Mouse (Mus musculus): ENCODE data around the gene E2f2. TPM values are rescaled to one million over a fixed set of nuclear protein-coding genes. Genes with fewer than 3 reads are reported as not detected.

E2f2 gene
- total and polyA plus RNA-seq, 2 experiments from 2014 or later, result 2.4 to 6.4 TPM

- DNase-seq (ENCODE audit: low spot score), result no peak
- TF ChIP-seq CTCF (IDR thresholded peaks at IDR 0.05; ENCODE audit: low read depth), result no peak
- TF ChIP-seq EP300 (IDR thresholded peaks at IDR 0.05; ENCODE audit: low read depth), result no peak
- no peak overlapping the region for H3K27ac ChIP-seq (ENCODE audit: low read depth)
Observed at GRCm38 (mm10) chr4:136228640-136229039, 56.4 kb downstream of the E2f2 start.

GRCm38 (mm10) chr4:136238669-136239068 is 66.5 kb downstream of the E2f2 start:
- Histone ChIP-seq H3K4me2 (ENCODE audit: low read depth, low read length) (no peak overlapping the region), H3K9me3 (replicated peaks; ENCODE audit: control insufficient read depth, low read length) (no peaks in the 10 kb centered on the region), H3K27me3 (ENCODE audit: control insufficient read depth, insufficient read depth, low read length) (peaks cover 13% of the 10 kb centered on the region), H3K9ac (replicated peaks; ENCODE audit: low read depth, low read length) (no peak overlapping the region), H3K4me1 (ENCODE audit: control insufficient read depth, insufficient read depth) (no peaks in the 10 kb centered on the region), H3K27ac (ENCODE audit: low read depth) (no peak overlapping the region), H3K4me3 (ENCODE audit: low read depth, low read length) (no peak overlapping the region), H3K36me3 (replicated peaks; ENCODE audit: control insufficient read depth, insufficient read depth, low read length) (no peaks in the 10 kb centered on the region)
- TF ChIP-seq CTCF (IDR thresholded peaks at IDR 0.05; ENCODE audit: low read depth) (no peak), EP300 (IDR thresholded peaks at IDR 0.05; ENCODE audit: low read depth) (no peak)
- ATAC-seq (ENCODE audit: insufficient read depth, low read depth) (no peak), DNase-seq (ENCODE audit: low spot score) (no peak)
- WGBS, result 35% methylated on average over 13 of the region's 13 CpGs

More at GRCm38 (mm10) chr4:136228640-136229039, 56.4 kb downstream of the E2f2 start:
- no peaks in the 10 kb centered on the region for H3K36me3 ChIP-seq (replicated peaks; ENCODE audit: control insufficient read depth, insufficient read depth, low read length)
- no peaks in the 10 kb centered on the region for H3K4me1 ChIP-seq (ENCODE audit: control insufficient read depth, insufficient read depth)
- no peaks in the 10 kb centered on the region for H3K27me3 ChIP-seq (ENCODE audit: control insufficient read depth, insufficient read depth, low read length)
- 71% methylated on average over 5 of the region's 5 CpGs for WGBS
- no peak for ATAC-seq (ENCODE audit: insufficient read depth, low read depth)
- no peak overlapping the region for H3K4me3 ChIP-seq (ENCODE audit: low read depth, low read length)
- H3K9me3 ChIP-seq (replicated peaks; ENCODE audit: control insufficient read depth, low read length), result no peaks in the 10 kb centered on the region
- no peak overlapping the region for H3K9ac ChIP-seq (replicated peaks; ENCODE audit: low read depth, low read length)
- no peak overlapping the region for H3K4me2 ChIP-seq (ENCODE audit: low read depth, low read length)

GRCm38 (mm10) chr4:136239111-136239510 is 66.9 kb downstream of the E2f2 start:
- Histone ChIP-seq H3K4me1 (ENCODE audit: control insufficient read depth, insufficient read depth) (no peaks in the 10 kb centered on the region), H3K27ac (ENCODE audit: low read depth) (no peak overlapping the region), H3K4me3 (ENCODE audit: low read depth, low read length) (no peak overlapping the region), H3K9me3 (replicated peaks; ENCODE audit: control insufficient read depth, low read length) (no peaks in the 10 kb centered on the region), H3K9ac (replicated peaks; ENCODE audit: low read depth, low read length) (no peak overlapping the region), H3K36me3 (replicated peaks; ENCODE audit: control insufficient read depth, insufficient read depth, low read length) (no peaks in the 10 kb centered on the region), H3K4me2 (ENCODE audit: low read depth, low read length) (no peak overlapping the region), H3K27me3 (ENCODE audit: control insufficient read depth, insufficient read depth, low read length) (peaks cover 13% of the 10 kb centered on the region)
- WGBS, result 75% methylated on average over 9 of the region's 9 CpGs
- no peak for DNase-seq (ENCODE audit: low spot score)
- TF ChIP-seq CTCF (IDR thresholded peaks at IDR 0.05; ENCODE audit: low read depth), result no peak
- TF ChIP-seq EP300 (IDR thresholded peaks at IDR 0.05; ENCODE audit: low read depth), result no peak
- ATAC-seq (ENCODE audit: insufficient read depth, low read depth), result no peak

GRCm38 (mm10) chr4:136239622-136240021 is 67.4 kb downstream of the E2f2 start:
- Histone ChIP-seq H3K36me3 (replicated peaks; ENCODE audit: control insufficient read depth, insufficient read depth, low read length) (no peaks in the 10 kb centered on the region), H3K4me3 (ENCODE audit: low read depth, low read length) (no peak overlapping the region), H3K27me3 (ENCODE audit: control insufficient read depth, insufficient read depth, low read length) (peaks cover 13% of the 10 kb centered on the region), H3K27ac (ENCODE audit: low read depth) (no peak overlapping the region), H3K9ac (replicated peaks; ENCODE audit: low read depth, low read length) (no peak overlapping the region), H3K4me1 (ENCODE audit: control insufficient read depth, insufficient read depth) (no peaks in the 10 kb centered on the region), H3K4me2 (ENCODE audit: low read depth, low read length) (no peak overlapping the region), H3K9me3 (replicated peaks; ENCODE audit: control insufficient read depth, low read length) (no peaks in the 10 kb centered on the region)
- DNase-seq (ENCODE audit: low spot score) (peak; percentile 60), ATAC-seq (ENCODE audit: insufficient read depth, low read depth) (peak; percentile 67)
- TF ChIP-seq EP300 (IDR thresholded peaks at IDR 0.05; ENCODE audit: low read depth) (no peak), CTCF (IDR thresholded peaks at IDR 0.05; ENCODE audit: low read depth) (peak; percentile 80)
- 17% methylated on average over 8 of the region's 8 CpGs for WGBS

GRCm38 (mm10) chr4:136240123-136240522 is 67.9 kb downstream of the E2f2 start:
- H3K4me1 ChIP-seq (ENCODE audit: control insufficient read depth, insufficient read depth), result no peaks in the 10 kb centered on the region
- ATAC-seq (ENCODE audit: insufficient read depth, low read depth), result no peak
- H3K4me3 ChIP-seq (ENCODE audit: low read depth, low read length), result no peak overlapping the region
- H3K4me2 ChIP-seq (ENCODE audit: low read depth, low read length), result no peak overlapping the region
- no peaks in the 10 kb centered on the region for H3K36me3 ChIP-seq (replicated peaks; ENCODE audit: control insufficient read depth, insufficient read depth, low read length)
- no peak overlapping the region for H3K9ac ChIP-seq (replicated peaks; ENCODE audit: low read depth, low read length)
- no peaks in the 10 kb centered on the region for H3K9me3 ChIP-seq (replicated peaks; ENCODE audit: control insufficient read depth, low read length)
- 60% methylated on average over 14 of the region's 14 CpGs for WGBS
- TF ChIP-seq CTCF (IDR thresholded peaks at IDR 0.05; ENCODE audit: low read depth) (no peak), EP300 (IDR thresholded peaks at IDR 0.05; ENCODE audit: low read depth) (no peak)
- H3K27ac ChIP-seq (ENCODE audit: low read depth), result no peak overlapping the region
- DNase-seq (ENCODE audit: low spot score), result no peak
- H3K27me3 ChIP-seq (ENCODE audit: control insufficient read depth, insufficient read depth, low read length), result peaks cover 13% of the 10 kb centered on the region

- ATAC-seq (ENCODE audit: insufficient read depth, low read depth) (no peak), DNase-seq (ENCODE audit: low spot score) (no peak)
- no peaks in the 10 kb centered on the region for H3K4me1 ChIP-seq (ENCODE audit: control insufficient read depth, insufficient read depth)
- H3K27me3 ChIP-seq (ENCODE audit: control insufficient read depth, insufficient read depth, low read length), result peaks cover 15% of the 10 kb centered on the region
- H3K9ac ChIP-seq (replicated peaks; ENCODE audit: low read depth, low read length), result no peak overlapping the region
- no peak overlapping the region for H3K4me2 ChIP-seq (ENCODE audit: low read depth, low read length)
- no peaks in the 10 kb centered on the region for H3K36me3 ChIP-seq (replicated peaks; ENCODE audit: control insufficient read depth, insufficient read depth, low read length)
- no peak overlapping the region for H3K4me3 ChIP-seq (ENCODE audit: low read depth, low read length)
- H3K27ac ChIP-seq (ENCODE audit: low read depth), result no peak overlapping the region
- TF ChIP-seq EP300 (IDR thresholded peaks at IDR 0.05; ENCODE audit: low read depth), result no peak
- TF ChIP-seq CTCF (IDR thresholded peaks at IDR 0.05; ENCODE audit: low read depth), result no peak
- H3K9me3 ChIP-seq (replicated peaks; ENCODE audit: control insufficient read depth, low read length), result no peaks in the 10 kb centered on the region
- WGBS, result 59% methylated on average over 8 of the region's 8 CpGs
Observed at GRCm38 (mm10) chr4:136240955-136241354, 68.8 kb downstream of the E2f2 start.
